Mouse (Mus musculus) heart, embryonic 14.5 days (tissue): ENCODE results near the gene Prss53. TPM values are rescaled to one million over a fixed set of nuclear protein-coding genes. Genes with fewer than 3 reads are reported as not detected.
"Not testable (repeated sequence)": the region's sequence is repeated elsewhere in the genome, so short reads cannot be mapped to it uniquely, and the experiment has no call there.

Source experiments
- ATAC-seq: fragments of 200-750 bp; cut with Nextera tagmentation; 2 replicates; pipeline ENCODE4 v1.8.0; 2017; ENCODE audit warnings: low read depth, moderate TSS enrichment; ENCODE audit not compliant: insufficient number of reproducible peaks, insufficient read depth, low FRiP score
- H3K27ac ChIP-seq, 2 experiments: fragments of 200-500 bp in 1 of 2; fragments of 300-500 bp in 1 of 2; sonication (generic) in 1 of 2; replicated peaks in 1 of 2; 2 replicates each; pipeline ENCODE4 v1.5.1; 2012 to 2014; ENCODE audit warnings: low read depth in 2 of 2, low read length in 2 of 2, control low read depth in 1 of 2, mild to moderate bottlenecking in 1 of 2, mixed read lengths in 1 of 2; ENCODE audit not compliant: control insufficient read depth in 1 of 2, insufficient read depth in 1 of 2
- H3K27me3 ChIP-seq: fragments of 300-500 bp; sonication (generic); 2 replicates; pipeline ENCODE4 v1.6.1; 2014; ENCODE audit warnings: mild to moderate bottlenecking, low read length, control low read depth; ENCODE audit not compliant: control insufficient read depth, insufficient read depth
- H3K36me3 ChIP-seq: fragments of 300-500 bp; sonication (generic); 2 replicates; pipeline ENCODE4 v1.6.1; 2014; ENCODE audit warnings: mild to moderate bottlenecking, control low read depth, low read length, mixed read lengths; ENCODE audit not compliant: control insufficient read depth, insufficient read depth
- H3K4me1 ChIP-seq, 2 experiments: fragments of 200-500 bp in 1 of 2; fragments of 300-500 bp in 1 of 2; sonication (generic) in 1 of 2; 2 replicates each; pipeline ENCODE4 v1.6.1; 2012 to 2014; ENCODE audit warnings: low read length in 2 of 2, control low read depth in 1 of 2, mixed read lengths in 1 of 2; ENCODE audit not compliant: control insufficient read depth in 2 of 2, insufficient read depth in 2 of 2
- H3K4me2 ChIP-seq: fragments of 300-500 bp; sonication (generic); 2 replicates; pipeline ENCODE4 v1.6.1; 2014; ENCODE audit warnings: mild to moderate bottlenecking, low read length
- H3K4me3 ChIP-seq, 2 experiments: fragments of 200-500 bp in 1 of 2; fragments of 300-500 bp in 1 of 2; sonication (generic) in 1 of 2; 2 replicates each; pipeline ENCODE4 v1.5.1; 2012 to 2014; ENCODE audit warnings: low read length in 2 of 2, mild to moderate bottlenecking in 2 of 2, control low read depth in 1 of 2, low read depth in 1 of 2, moderate library complexity in 1 of 2; ENCODE audit not compliant: control insufficient read depth in 1 of 2, insufficient read depth in 1 of 2
- H3K9ac ChIP-seq: fragments of 300-500 bp; sonication (generic); 2 replicates; pipeline ENCODE4 v1.6.1; 2014; ENCODE audit warnings: mild to moderate bottlenecking, low read length
- H3K9me3 ChIP-seq: fragments of 300-500 bp; sonication (generic); 2 replicates; pipeline ENCODE4 v1.6.1; 2016; ENCODE audit warnings: low read length, control low read depth; ENCODE audit not compliant: control insufficient read depth
- WGBS: fragments of 180-500 bp; shearing (Covaris S2); extraction: QIAGEN DNeasy Blood & Tissue Kit; methylation state at CpG from one replicate; pipeline ENCODE4 v1.1.7; 2014; 5-methylcytosine and 5-hydroxymethylcytosine counted together
- polyA plus RNA-seq: library from polyadenylated mRNA; unstranded; fragments of >200 nt; fragmentation: Nextera tagmentation; extraction: Ambion mirVana; gene quantifications from 2 replicates; pipeline ENCODE4 v1.2.1, GENCODE M21; 2014

The Prss53 gene
- polyA plus RNA-seq, 1 experiment from 2014 or later: 1.3 TPM

- not testable (repeated sequence) for H3K27me3 ChIP-seq, H3K4me3 ChIP-seq, H3K9ac ChIP-seq, H3K36me3 ChIP-seq, H3K9me3 ChIP-seq, H3K4me1 ChIP-seq, ATAC-seq, H3K27ac ChIP-seq, H3K4me2 ChIP-seq
- WGBS: 74% methylated on average over 4 of the region's 4 CpGs
Measured at GRCm38 (mm10) chr7:127837878-127838277, 52.9 kb downstream of the Prss53 start.

- no peaks in the 10 kb centered on the region for H3K36me3 ChIP-seq
- no peak overlapping the region for H3K4me2 ChIP-seq
- H3K4me3 ChIP-seq: no peak overlapping the region
- no peak for ATAC-seq
- peaks cover 4 to 5% of the 10 kb centered on the region in 2 experiments; a peak in 2 of 4 replicates for H3K4me1 ChIP-seq
- H3K27ac ChIP-seq: no peak overlapping the region
- no peak overlapping the region for H3K9ac ChIP-seq
- no peaks in the 10 kb centered on the region for H3K27me3 ChIP-seq
- no peaks in the 10 kb centered on the region for H3K9me3 ChIP-seq
- WGBS: 90% methylated on average over 5 of the region's 5 CpGs
Measured at GRCm38 (mm10) chr7:127837473-127837872, 53.3 kb downstream of the Prss53 start.

Other genes starting within 250 kb of the Prss53 start
- gene Bcl7c, start 182.0 kb downstream of the Prss53 start, polyA plus RNA-seq: 30.6 and 41.1 TPM in 2 replicates
- gene Ctf1, start 178.2 kb downstream of the Prss53 start, polyA plus RNA-seq: 4.7 and 5.6 TPM in 2 replicates
- gene Ctf2, start 158.8 kb downstream of the Prss53 start, polyA plus RNA-seq: not detected in 2 replicates
- 0.93 and 1.5 TPM in 2 replicates for gene Fbxl19, start 146.4 kb downstream of the Prss53 start, polyA plus RNA-seq
- 15.7 and 17.7 TPM in 2 replicates for gene Orai3, start 121.2 kb downstream of the Prss53 start, polyA plus RNA-seq
- gene Setd1a, start 114.3 kb downstream of the Prss53 start, polyA plus RNA-seq: 15.0 and 16.5 TPM in 2 replicates
- not detected in 2 replicates for gene Gm49388, start 105.4 kb downstream of the Prss53 start, polyA plus RNA-seq
- gene Hsd3b7, start 90.4 kb downstream of the Prss53 start, polyA plus RNA-seq: 20.4 and 22.2 TPM in 2 replicates
- gene Stx4a, start 66.7 kb downstream of the Prss53 start, polyA plus RNA-seq: 25.8 and 28.8 TPM in 2 replicates
- 1.0 and 1.2 TPM in 2 replicates for gene Stx1b, start 66.4 kb downstream of the Prss53 start, polyA plus RNA-seq
- gene Zfp646, start 14.7 kb downstream of the Prss53 start, polyA plus RNA-seq: 8.8 and 8.9 TPM in 2 replicates
- gene Zfp668, start 14.1 kb downstream of the Prss53 start, polyA plus RNA-seq: 6.8 and 7.4 TPM in 2 replicates
- gene Gm21974, start 4.5 kb upstream of the Prss53 start, polyA plus RNA-seq: not detected in 2 replicates
- gene Vkorc1, start 4.6 kb upstream of the Prss53 start, polyA plus RNA-seq: 121 and 142 TPM in 2 replicates
- 167 and 178 TPM in 2 replicates for gene Bckdk, start 13.1 kb upstream of the Prss53 start, polyA plus RNA-seq
- gene Kat8, start 21.5 kb upstream of the Prss53 start, polyA plus RNA-seq: 28.3 and 28.7 TPM in 2 replicates
- 0.23 and 0.62 TPM in 2 replicates for gene Prss8, start 39.1 kb upstream of the Prss53 start, polyA plus RNA-seq
- 9.2 and 10.1 TPM in 2 replicates for gene Prss36, start 55.8 kb upstream of the Prss53 start, polyA plus RNA-seq
- gene Fus, start 76.5 kb upstream of the Prss53 start, polyA plus RNA-seq: 40.6 and 41.0 TPM in 2 replicates
- gene Pycard, start 102.9 kb upstream of the Prss53 start, polyA plus RNA-seq: 58.6 and 59.9 TPM in 2 replicates
- 0.38 and 0.54 TPM in 2 replicates for gene Trim72, start 113.0 kb upstream of the Prss53 start, polyA plus RNA-seq
- 0.63 and 0.82 TPM in 2 replicates for gene Itgam, start 171.7 kb upstream of the Prss53 start, polyA plus RNA-seq
- gene Gm49368, start 171.7 kb upstream of the Prss53 start, polyA plus RNA-seq: not detected in 2 replicates
- gene Itgax, start 238.6 kb upstream of the Prss53 start, polyA plus RNA-seq: 0.14 and 0.35 TPM in 2 replicates